Mouse (Mus musculus) liver, postnatal 0 days (tissue): Measurements from ENCODE around the gene Palb2. TPM values are rescaled to one million over a fixed set of nuclear protein-coding genes. Genes with fewer than 3 reads are reported as not detected.

Experiments
- ATAC-seq: fragments of 200-750 bp; cut with Nextera tagmentation; 2 replicates; pipeline ENCODE4 v1.8.0; 2017; ENCODE audit warnings: mild to moderate bottlenecking, moderate library complexity
- DNase-seq: peaks from one replicate; pipeline ENCODE4 v3.0.0-alpha.2; 2016
- H3K27ac ChIP-seq: fragments of 300-500 bp; sonication (generic); 2 replicates; pipeline ENCODE4 v1.5.1; 2014; ENCODE audit warnings: antibody characterized with exemption, moderate library complexity, mild to moderate bottlenecking, low read depth
- H3K27me3 ChIP-seq: fragments of 300-500 bp; sonication (generic); 2 replicates; pipeline ENCODE4 v1.6.1; 2014; ENCODE audit warnings: low read length, control low read depth, mixed read lengths; ENCODE audit not compliant: insufficient read depth
- H3K36me3 ChIP-seq: fragments of 300-500 bp; sonication (generic); replicated peaks from 2 replicates; pipeline ENCODE4 v1.6.1; 2014; ENCODE audit warnings: mild to moderate bottlenecking, control low read depth, low read length, moderate library complexity, mixed read lengths; ENCODE audit not compliant: insufficient read depth
- H3K4me1 ChIP-seq: fragments of 300-500 bp; sonication (generic); 2 replicates; pipeline ENCODE4 v1.6.1; 2014; ENCODE audit warnings: antibody characterized with exemption, mild to moderate bottlenecking, control low read depth; ENCODE audit not compliant: insufficient read depth
- H3K4me2 ChIP-seq: fragments of 300-500 bp; sonication (generic); 2 replicates; pipeline ENCODE4 v1.6.1; 2014; ENCODE audit warnings: low read depth, mild to moderate bottlenecking, low read length, moderate library complexity, mixed read lengths
- H3K4me3 ChIP-seq: fragments of 300-500 bp; sonication (generic); 2 replicates; pipeline ENCODE4 v1.5.1; 2014; ENCODE audit warnings: low read depth, low read length
- H3K9ac ChIP-seq: fragments of 300-500 bp; sonication (generic); replicated peaks from 2 replicates; pipeline ENCODE4 v1.6.1; 2014; ENCODE audit warnings: mild to moderate bottlenecking, moderate library complexity
- H3K9me3 ChIP-seq: fragments of 300-500 bp; sonication (generic); 2 replicates; pipeline ENCODE4 v1.6.1; 2016; ENCODE audit warnings: mild to moderate bottlenecking, control low read depth, low read length, mixed read lengths
- CTCF ChIP-seq: sonication (generic); IDR thresholded peaks from 2 replicates; pipeline ENCODE4 v1.5.1; 2016; ENCODE audit warnings: antibody characterized with exemption, low read depth
- EP300 ChIP-seq: IDR thresholded peaks from 2 replicates; pipeline ENCODE4 v1.6.1; 2016; ENCODE audit warnings: antibody characterized with exemption, low read depth, mild to moderate bottlenecking
- WGBS: fragments of 180-500 bp; shearing (Covaris S2); extraction: QIAGEN DNeasy Blood & Tissue Kit; methylation state at CpG from one replicate; pipeline ENCODE4 v1.1.7; 2014; ENCODE audit not compliant: insufficient replicate concordance; 5-methylcytosine and 5-hydroxymethylcytosine counted together
- polyA plus RNA-seq: library from polyadenylated mRNA; unstranded; fragments of >200 nt; fragmentation: Nextera tagmentation; extraction: Ambion mirVana; gene quantifications from 2 replicates; pipeline ENCODE4 v1.2.1, GENCODE M21; 2015

Gene Palb2
- polyA plus RNA-seq, 1 experiment from 2014 or later: 6.5 TPM

DNA sequence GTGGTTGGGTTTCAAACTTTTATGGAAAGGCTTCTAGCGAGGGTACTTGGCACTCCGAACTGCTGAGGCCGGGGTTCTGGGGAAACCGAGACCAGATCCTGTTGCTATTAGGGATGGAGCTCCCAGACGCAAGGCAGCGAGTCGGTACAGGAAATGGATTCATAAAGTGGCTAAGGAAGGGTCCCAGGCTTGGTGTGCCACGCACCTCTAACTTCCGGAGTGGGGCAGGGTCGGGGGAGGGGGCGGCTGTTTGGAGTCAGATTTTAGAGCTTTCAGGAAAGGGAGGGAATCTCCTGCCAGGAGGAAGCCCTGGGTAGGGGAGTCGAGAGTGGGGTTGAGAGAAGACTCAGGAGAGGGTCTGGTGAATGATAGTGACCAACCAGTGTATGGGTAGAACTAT lies 27.3 kb upstream of the Palb2 start:
- TF ChIP-seq CTCF: no peak
- TF ChIP-seq EP300: no peak
- no peaks in the 10 kb centered on the region for H3K9me3 ChIP-seq
- DNase-seq (no peak), ATAC-seq (no peak)
- H3K27ac ChIP-seq: peak overlapping the region; percentile 82
- peak overlapping the region; percentile 81 for H3K9ac ChIP-seq
- peaks cover 38% of the 10 kb centered on the region for H3K36me3 ChIP-seq
- peaks cover 20% of the 10 kb centered on the region for H3K4me1 ChIP-seq
- H3K27me3 ChIP-seq: no peaks in the 10 kb centered on the region
- H3K4me3 ChIP-seq: peak overlapping the region; percentile 72
- peak overlapping the region; percentile 87 for H3K4me2 ChIP-seq
- WGBS: 2% methylated on average over 12 of the region's 12 CpGs

DNA sequence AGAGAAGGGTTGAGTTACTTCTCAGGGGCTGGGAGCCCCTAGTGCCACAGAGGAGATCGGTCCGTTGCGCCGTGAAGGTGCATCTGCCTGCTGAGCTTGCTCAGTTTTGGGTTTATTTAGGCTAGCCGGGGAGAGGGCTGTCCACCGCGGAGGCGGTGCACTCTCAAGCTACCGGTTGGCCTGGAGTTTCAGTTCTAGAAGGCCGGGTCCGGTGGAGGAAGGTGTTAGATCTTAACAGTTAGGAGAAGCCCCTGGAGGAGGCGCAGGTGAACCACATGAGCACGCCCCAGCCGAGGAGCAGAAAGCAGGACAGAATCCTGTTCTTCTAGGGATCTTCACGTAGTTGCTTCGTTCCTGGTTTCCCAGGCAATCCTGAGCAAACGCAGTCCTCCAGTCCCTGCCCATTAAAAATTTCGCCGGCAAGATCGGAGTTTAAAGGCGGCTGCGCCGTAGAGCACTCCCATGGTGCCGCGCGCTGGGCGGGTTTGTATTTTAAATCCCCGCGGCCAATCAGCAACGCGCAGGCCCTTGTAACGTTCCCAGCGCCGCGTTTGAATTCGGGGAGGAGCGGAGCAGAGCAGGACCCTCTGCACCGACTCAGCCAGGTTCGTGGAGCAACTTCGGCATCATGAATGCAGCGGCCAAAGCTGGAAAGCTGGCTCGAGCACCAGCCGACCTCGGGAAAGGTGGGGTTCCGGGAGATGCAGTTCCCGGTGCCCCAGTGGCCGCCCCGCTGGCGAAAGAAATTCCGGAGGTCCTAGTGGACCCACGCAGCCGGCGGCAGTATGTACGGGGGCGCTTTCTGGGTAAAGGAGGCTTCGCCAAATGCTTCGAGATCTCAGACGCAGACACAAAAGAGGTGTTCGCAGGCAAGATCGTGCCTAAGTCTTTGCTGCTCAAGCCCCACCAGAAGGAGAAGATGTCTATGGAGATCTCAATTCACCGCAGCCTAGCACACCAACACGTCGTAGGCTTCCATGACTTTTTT lies 26.4 kb upstream of the Palb2 start, which contains the start of gene Plk1:
Gene Plk1, plus strand, starts transcription at position 525 of the 988 bp plus-strand sequence.
- peak within 1 kb of the TSS; percentile 87 for H3K4me2 ChIP-seq
- peak within 1 kb of the TSS; percentile 82 for H3K27ac ChIP-seq
- peaks cover 31% of the 10 kb centered on the region for H3K36me3 ChIP-seq
- peak within 1 kb of the TSS; percentile 81 for H3K9ac ChIP-seq
- DNase-seq (peak; percentile 90), ATAC-seq (peak; percentile 94)
- H3K4me1 ChIP-seq: peaks cover 20% of the 10 kb centered on the region
- TF ChIP-seq EP300 (peak; percentile 44; the same call in 1 of the 2 replicates), CTCF (no peak)
- WGBS: 1% methylated on average over 63 of the region's 63 CpGs
- no peaks in the 10 kb centered on the region for H3K9me3 ChIP-seq
- no peaks in the 10 kb centered on the region for H3K27me3 ChIP-seq
- H3K4me3 ChIP-seq: peak within 1 kb of the TSS; percentile 72

DNA sequence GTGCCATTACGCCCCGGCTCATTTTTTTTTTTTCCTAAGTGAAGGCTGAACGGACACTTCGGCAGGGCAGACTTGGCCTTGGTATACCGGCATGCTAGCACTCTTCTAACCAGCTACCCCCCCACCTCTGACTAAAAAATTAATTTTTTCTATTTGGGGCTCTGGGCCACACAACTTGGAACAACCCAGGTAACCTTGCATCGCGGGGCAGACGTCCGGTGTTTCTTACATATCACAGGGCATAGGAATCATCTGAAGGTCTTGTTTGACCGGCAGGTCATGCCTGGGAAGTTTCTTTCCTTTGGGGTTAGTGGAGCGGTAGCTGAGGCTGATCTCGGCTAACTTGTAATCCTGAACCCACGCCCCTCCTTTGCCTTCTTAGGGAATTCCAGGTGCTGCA lies 25.7 kb upstream of the Palb2 start:
- Histone ChIP-seq H3K4me3 (peak overlapping the region; percentile 72), H3K27ac (peak overlapping the region; percentile 82), H3K36me3 (peaks cover 26% of the 10 kb centered on the region), H3K27me3 (no peaks in the 10 kb centered on the region), H3K4me1 (peaks cover 20% of the 10 kb centered on the region), H3K9ac (peak overlapping the region; percentile 81), H3K4me2 (peak overlapping the region; percentile 87), H3K9me3 (no peaks in the 10 kb centered on the region)
- 6% methylated on average over 13 of the region's 13 CpGs for WGBS
- DNase-seq (no peak), ATAC-seq (no peak)
- no peak for TF ChIP-seq EP300

DNA sequence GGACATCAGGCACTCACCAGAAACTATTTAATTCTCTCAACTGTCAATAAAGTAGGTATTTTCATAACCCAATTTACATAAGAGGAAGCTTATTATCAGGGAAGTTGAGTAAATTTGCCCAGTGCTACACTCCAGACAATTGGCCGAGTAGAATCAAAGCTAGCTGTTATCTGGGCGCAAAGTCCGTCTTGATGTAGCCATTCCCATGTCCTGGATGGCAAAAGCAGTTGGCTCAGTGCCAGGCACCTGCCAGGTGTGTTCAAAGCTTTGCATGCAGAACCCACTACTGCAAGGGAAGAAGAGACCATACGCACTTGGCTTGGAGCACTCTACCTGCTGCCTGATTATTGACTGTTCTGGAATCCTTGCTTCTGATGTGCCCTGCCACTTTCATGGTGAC lies 19.7 kb upstream of the Palb2 start:
- DNase-seq: peak; percentile 73
- no peaks in the 10 kb centered on the region for H3K9me3 ChIP-seq
- no peaks in the 10 kb centered on the region for H3K27me3 ChIP-seq
- H3K9ac ChIP-seq: no peak overlapping the region
- no peak for TF ChIP-seq CTCF
- no peaks in the 10 kb centered on the region for H3K4me1 ChIP-seq
- 66% methylated on average over 4 of the region's 4 CpGs for WGBS
- H3K27ac ChIP-seq: no peak overlapping the region
- peaks cover 21% of the 10 kb centered on the region for H3K36me3 ChIP-seq
- H3K4me3 ChIP-seq: no peak overlapping the region
- peak; percentile 68; the same call in 1 of the 2 replicates for ATAC-seq
- H3K4me2 ChIP-seq: no peak overlapping the region

DNA sequence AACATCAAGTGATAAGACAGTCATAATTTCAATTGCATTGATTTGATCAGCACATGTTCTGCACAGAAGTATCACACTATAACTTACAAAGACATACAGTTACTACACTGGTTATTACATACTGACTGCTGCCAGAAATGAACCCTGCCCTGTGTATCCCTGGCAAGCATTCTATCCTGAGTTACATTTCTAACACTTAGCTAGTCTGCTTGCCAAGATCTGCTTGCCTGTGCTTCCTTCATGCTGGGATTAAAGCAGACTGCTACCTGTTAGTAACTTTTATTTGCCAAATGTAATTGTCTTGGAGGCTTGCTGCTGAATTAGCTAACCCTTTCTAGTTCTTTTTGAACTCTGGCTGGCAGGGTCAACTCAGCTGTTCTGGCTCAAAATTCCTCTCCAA lies 8.2 kb upstream of the Palb2 start:
- Histone ChIP-seq H3K36me3 (peaks cover 75% of the 10 kb centered on the region), H3K4me2 (no peak overlapping the region), H3K27me3 (no peaks in the 10 kb centered on the region), H3K9ac (no peak overlapping the region), H3K4me1 (no peaks in the 10 kb centered on the region), H3K9me3 (no peaks in the 10 kb centered on the region), H3K4me3 (no peak overlapping the region), H3K27ac (no peak overlapping the region)
- no peak for DNase-seq
- TF ChIP-seq CTCF (no peak), EP300 (no peak)
- ATAC-seq: no peak

DNA sequence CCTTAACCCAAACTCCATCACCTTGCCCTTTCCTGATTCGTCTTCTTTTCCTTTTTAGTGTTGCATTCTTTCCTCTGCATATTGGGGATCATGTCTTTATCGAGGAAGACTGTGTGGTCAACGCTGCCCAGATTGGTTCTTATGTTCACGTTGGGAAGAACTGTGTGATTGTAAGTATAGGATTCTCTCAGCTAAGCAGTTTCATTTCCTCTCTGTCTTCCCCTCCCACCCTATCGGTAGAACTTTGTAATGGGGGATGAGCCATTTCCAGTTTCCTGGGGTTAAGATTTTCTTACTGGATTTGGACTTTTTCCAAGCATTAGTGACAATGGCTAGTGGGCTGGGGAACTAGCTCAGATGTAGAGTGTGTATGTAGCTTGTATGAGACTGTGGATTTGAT lies 5.4 kb upstream of the Palb2 start:
- H3K27me3 ChIP-seq: no peaks in the 10 kb centered on the region
- ATAC-seq (no peak), DNase-seq (no peak)
- no peak overlapping the region for H3K4me2 ChIP-seq
- WGBS: 72% methylated on average over 5 of the region's 5 CpGs
- H3K9me3 ChIP-seq: no peaks in the 10 kb centered on the region
- peaks cover 64% of the 10 kb centered on the region for H3K36me3 ChIP-seq
- H3K27ac ChIP-seq: no peak overlapping the region
- H3K9ac ChIP-seq: no peak overlapping the region
- peaks cover 4% of the 10 kb centered on the region for H3K4me1 ChIP-seq
- TF ChIP-seq EP300 (no peak), CTCF (no peak)
- H3K4me3 ChIP-seq: no peak overlapping the region
